ENCODE assay signal across 12 mouse cellular contexts in the genomic region with DNA sequence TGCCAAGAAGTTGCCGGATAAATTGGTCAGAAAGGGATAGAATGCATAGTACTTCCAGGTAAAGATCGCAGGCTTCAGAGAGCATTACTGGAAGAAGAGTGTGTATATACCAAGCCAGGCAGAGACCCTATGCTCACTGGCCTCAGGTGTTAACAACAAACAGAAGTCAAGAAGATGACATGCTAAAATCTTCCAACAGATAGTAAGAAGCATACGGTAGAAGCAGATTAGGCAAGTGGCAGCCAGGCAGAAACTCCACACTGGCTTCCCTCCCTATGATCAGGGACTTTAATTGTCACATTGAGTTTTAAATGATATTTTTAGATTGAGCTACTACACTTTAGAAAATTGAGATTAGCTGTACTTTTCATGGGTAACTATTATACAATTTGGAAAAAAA.
"Had no signal": no experiment of that assay in that cellular context is flagged by ENCODE, and none has a peak within 500 bp of the region (broad histone marks: within the 10 kb centered on the region; RNA-seq: fewer than 3 reads in every experiment).

No protein-coding gene starts in this region.

- DNase-seq: kidney, adult 8-10 months; kidney, postnatal 25 days; layer of hippocampus, postnatal 36 days; lung, adult 18-20 months; retina, postnatal 1 day; right cerebral cortex, postnatal 14 days; thymus, postnatal 36 days had no signal

- H3K4me1 ChIP-seq: limb, embryonic 13.5 days; midbrain, embryonic 12.5 days; neural tube, embryonic 13.5 days; stomach, embryonic 15.5 days had no signal

- H3K9me3 ChIP-seq: limb, embryonic 13.5 days; midbrain, embryonic 12.5 days; neural tube, embryonic 13.5 days; stomach, embryonic 15.5 days had no signal

- H3K27me3 ChIP-seq: limb, embryonic 13.5 days; midbrain, embryonic 12.5 days; neural tube, embryonic 13.5 days; stomach, embryonic 15.5 days had no signal

- H3K4me3 ChIP-seq: limb, embryonic 13.5 days; midbrain, embryonic 12.5 days; neural tube, embryonic 13.5 days; stomach, embryonic 15.5 days had no signal

- ATAC-seq: midbrain, embryonic 16.5 days had no signal

- H3K4me2 ChIP-seq: limb, embryonic 13.5 days; midbrain, embryonic 12.5 days; neural tube, embryonic 13.5 days; stomach, embryonic 15.5 days had no signal

- H3K9ac ChIP-seq: limb, embryonic 13.5 days; midbrain, embryonic 12.5 days; neural tube, embryonic 13.5 days; stomach, embryonic 15.5 days had no signal

- H3K27ac ChIP-seq: limb, embryonic 13.5 days; midbrain, embryonic 12.5 days; neural tube, embryonic 13.5 days; stomach, embryonic 15.5 days had no signal

- H3K36me3 ChIP-seq: limb, embryonic 13.5 days; midbrain, embryonic 12.5 days; neural tube, embryonic 13.5 days; stomach, embryonic 15.5 days had no signal
